Mouse (Mus musculus) kidney, adult 2 months (tissue): ENCODE data around the gene Rccd1.

Experiments
- CTCF ChIP-seq: fragments of 200-500 bp; conservative IDR thresholded peaks from 2 replicates; pipeline ENCODE4 v1.5.1; 2011; ENCODE audit warnings: low read depth, mild to moderate bottlenecking, control low read depth, low read length, moderate library complexity, mixed read lengths; ENCODE audit not compliant: insufficient read depth, insufficient read length
- POLR2A ChIP-seq: fragments of 200-500 bp; IDR thresholded peaks from one replicate; pipeline ENCODE4 v1.6.1; 2011; ENCODE audit warnings: low read depth, low read length, control low read depth

- no peak for TF ChIP-seq CTCF
- TF ChIP-seq POLR2A: no peak
Observed at GRCm38 (mm10) chr7:80373352-80373751, 49.1 kb upstream of the Rccd1 start.
